Mouse (Mus musculus): ENCODE data around the gene Hirip3.

GRCm38 (mm10) chr7:126884286-126885164 is 22.8 kb downstream of the Hirip3 start, which contains the start of gene Taok2:
- TF ChIP-seq TAL1 (IDR thresholded peaks at IDR 0.05; ENCODE audit: low read length) = no peak
- TF ChIP-seq GATA1 (IDR thresholded peaks at IDR 0.05; ENCODE audit: low read length) = no peak

All from erythroblast, embryonic 14.5 days (primary cell).